Mouse (Mus musculus) layer of hippocampus, adult 2 months (tissue): Measurements from ENCODE around the gene Dctn2. TPM values are rescaled to one million over a fixed set of nuclear protein-coding genes. Genes with fewer than 3 reads are reported as not detected.
A peak's percentile ranks its signal among the peaks of the same experiment; 100 is the strongest.

Experiments
- DNase-seq, 2 experiments: peaks; one replicate each; pipeline ENCODE4 v3.0.0; 2022; ENCODE audit warnings: low spot score in 2 of 2
- H3K27ac ChIP-seq: fragments of 200-600 bp; 2 replicates; pipeline ENCODE4 v1.8.1; 2022
- H3K4me3 ChIP-seq: fragments of 200-600 bp; 2 replicates; pipeline ENCODE4 v1.8.1; 2022; ENCODE audit warnings: mild to moderate bottlenecking
- CTCF ChIP-seq: fragments of 200-600 bp; conservative IDR thresholded peaks from 2 replicates; pipeline ENCODE4 v1.8.1; 2022; ENCODE audit warnings: antibody characterized with exemption, mild to moderate bottlenecking, moderate library complexity
- total RNA-seq, 2 experiments: library from RNA; stranded (reverse); gene quantifications; 2 replicates each; pipeline ENCODE4 v1.2.3; 2021

Gene Dctn2
- total RNA-seq, 2 experiments from 2014 or later: 259 to 272 TPM

DNA sequence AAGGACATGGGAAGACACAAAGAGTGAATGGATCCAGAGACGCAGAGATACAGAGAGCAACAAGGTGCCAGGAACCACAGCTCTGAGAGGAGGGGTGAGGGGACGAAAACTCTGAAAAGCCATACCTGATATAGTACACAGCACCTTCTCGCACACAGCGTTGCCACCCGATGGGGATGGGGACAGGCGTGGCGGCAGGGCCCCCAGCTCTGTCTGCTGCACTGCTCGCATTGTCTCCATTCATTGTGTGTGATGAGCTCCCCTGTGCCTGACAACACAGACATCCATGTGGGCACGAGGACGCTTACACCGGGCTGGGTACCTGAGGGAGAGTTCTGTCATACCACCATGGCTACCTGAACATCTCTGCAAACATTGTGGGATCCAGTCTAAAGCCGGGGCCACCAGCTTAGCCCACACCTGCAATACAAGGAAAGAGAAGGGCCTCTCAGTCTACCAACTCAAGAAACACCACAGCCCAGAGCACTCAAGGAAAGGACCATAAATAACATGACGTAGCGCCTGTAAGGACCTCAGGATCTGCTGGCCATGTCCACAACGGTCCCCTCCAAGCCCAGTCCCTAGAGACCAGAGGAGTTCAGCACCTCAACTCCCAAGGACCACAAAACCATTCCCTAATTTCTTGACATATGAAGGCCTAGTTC lies 21.2 kb downstream of the Dctn2 start:
- peak overlapping the region; percentile 87 for H3K4me3 ChIP-seq
- no peak for TF ChIP-seq CTCF
- peak overlapping the region; percentile 97 for H3K27ac ChIP-seq
- DNase-seq: no peak

DNA sequence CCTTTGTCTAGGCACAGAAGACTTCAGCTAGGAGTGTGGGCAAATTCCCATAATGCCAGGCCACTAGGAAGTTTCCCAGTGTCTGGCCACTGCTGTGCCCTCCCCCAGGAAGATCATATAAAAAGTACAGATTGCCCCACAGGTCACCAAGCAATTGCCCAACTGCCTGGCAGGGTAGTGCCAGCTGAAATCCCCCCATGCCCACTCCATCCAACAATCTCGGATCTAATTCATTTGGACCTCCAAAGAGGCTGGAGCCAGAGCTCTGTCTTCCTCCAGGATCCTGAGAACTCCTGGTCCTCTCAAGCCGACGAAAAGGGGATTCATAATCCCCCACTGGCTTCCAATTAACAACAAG lies 21.7 kb downstream of the Dctn2 start:
- no peak for TF ChIP-seq CTCF
- DNase-seq: no peak
- H3K27ac ChIP-seq: peak overlapping the region; percentile 97
- peak overlapping the region; percentile 87 for H3K4me3 ChIP-seq

DNA sequence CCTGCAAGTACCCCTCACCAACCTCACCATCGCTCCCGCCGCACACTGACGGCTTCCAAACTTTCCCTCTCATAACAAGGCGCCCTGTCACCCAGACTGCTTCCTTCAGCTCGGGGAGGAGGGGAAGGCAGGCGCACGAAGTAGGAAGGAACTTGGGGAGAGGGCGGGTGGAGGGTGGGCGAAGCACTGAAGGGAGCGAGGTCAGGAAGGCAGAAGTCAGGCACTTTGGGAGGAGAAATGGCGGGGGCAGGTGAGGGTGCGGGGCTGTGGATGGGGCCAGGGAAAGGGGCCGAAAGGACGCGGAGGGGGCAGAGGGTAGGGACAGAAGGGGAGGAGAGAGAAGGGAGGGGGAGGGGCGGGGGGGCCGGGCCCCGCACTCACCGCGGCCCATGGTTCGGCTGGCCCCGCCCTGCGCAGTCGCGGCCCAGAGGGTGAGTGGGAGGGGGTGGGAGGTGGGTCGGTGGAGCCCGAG lies 22.2 kb downstream of the Dctn2 start:
- Histone ChIP-seq H3K4me3 (peak overlapping the region; percentile 87), H3K27ac (peak overlapping the region; percentile 97)
- TF ChIP-seq CTCF: no peak
- DNase-seq: peak in 1 of 2 experiments; percentile 37

DNA sequence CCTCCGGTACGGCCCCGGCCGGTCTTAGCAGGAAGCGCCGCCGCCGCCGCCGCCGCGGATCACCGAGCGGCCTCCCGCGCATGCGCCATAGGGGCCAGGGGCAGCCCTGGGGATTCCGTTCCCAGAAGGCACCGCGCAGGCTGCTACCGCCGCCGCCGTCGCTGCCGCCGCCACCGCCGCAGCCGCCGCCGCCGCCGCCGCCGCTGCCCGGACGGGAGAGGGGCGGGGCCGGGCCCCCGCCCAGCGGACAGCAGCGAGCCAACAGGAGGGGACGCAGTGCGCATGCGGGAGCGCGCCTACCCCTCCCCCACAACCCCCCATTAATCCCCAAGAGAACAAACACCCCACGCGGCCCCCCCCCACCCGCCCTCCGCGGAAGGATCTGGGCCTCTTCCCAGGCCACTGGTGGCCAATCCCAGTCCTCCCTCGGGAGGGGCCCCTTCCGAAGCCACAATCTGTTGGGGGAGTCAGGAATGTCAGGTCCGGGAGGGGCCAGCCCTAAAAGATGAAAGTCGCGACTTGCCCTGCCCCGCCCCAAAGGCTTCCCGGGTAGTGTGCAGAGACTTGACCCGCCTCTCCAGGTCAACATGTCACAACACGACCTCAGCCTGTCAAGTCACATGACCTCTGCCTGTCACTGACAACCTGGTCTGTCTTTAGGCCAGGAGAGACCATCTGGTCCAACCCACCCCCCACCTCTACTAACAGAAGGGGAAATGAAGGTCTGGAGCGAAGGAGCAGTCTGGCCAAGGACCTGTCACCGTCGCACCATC lies 22.8 kb downstream of the Dctn2 start, which contains the start of gene Mbd6:
Mbd6 (minus strand) TSS at position 219 of the 773 bp plus-strand sequence.
- TF ChIP-seq CTCF: no peak
- DNase-seq: peak; percentile 73 to 83
- Histone ChIP-seq H3K4me3 (peak within 1 kb of the TSS; percentile 87), H3K27ac (peak within 1 kb of the TSS; percentile 97)

DNA sequence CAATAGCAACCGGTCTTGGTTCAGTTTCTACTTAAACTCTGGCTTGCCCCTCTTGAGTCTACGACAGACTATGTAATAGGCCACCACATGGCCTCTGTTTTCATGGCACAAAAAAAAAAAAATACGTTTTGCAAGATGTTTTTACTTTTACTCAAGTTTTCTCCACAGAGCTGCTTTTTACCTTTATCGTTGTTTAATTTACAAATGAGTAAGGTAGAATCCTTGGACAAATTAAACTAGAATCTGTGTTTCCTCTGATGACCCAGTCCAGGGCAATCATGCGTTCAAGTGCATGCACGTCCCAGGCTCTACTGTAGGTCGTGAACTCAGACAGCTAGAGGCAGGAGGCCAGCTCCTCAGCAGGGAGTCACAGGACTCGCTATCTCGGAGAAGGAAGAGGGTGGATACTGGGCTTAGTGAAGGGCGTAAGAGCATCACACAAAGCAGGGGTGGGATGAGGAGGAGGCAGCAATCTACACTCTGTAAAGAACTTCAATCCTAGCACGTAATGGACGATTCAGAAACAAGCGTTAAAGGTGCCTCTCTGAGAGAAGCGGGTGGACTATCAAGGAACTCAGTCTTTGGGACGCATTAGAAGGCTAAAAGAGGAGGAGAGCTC lies 23.5 kb downstream of the Dctn2 start:
- H3K4me3 ChIP-seq: peak overlapping the region; percentile 87
- no peak for TF ChIP-seq CTCF
- H3K27ac ChIP-seq: peak overlapping the region; percentile 97
- DNase-seq: no peak

DNA sequence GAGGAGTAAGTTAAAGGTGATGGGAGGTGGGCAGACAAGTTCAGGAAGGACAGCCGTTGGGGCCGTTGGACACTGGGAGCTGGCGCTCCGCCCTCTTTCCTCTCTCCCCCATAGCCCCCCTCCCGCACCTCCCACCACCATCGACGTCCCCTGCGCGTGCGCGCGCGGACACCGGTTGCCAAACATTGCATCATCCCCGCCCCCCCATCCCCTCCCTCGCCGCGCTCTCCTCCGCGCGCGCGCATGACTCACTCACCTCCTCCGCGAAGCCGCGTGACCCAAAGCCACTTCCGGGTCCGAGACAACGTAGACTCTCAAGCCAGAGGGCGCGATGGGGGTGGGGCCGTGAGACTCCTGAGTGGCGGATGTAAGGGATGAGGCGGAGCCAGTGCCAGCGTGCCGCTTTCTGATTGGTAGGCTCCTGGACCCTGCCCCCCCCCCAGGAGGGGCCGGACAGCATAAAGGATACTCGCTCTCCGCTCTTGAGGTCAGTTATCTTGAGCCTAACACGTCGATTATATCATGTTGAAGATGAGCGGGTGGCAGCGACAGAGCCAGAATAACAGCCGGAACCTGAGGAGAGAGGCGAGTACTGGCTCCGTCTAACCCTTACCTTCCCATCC lies 24.2 kb downstream of the Dctn2 start:
- DNase-seq: peak; percentile 98 to 99
- TF ChIP-seq CTCF: no peak
- H3K4me3 ChIP-seq: peak overlapping the region; percentile 87
- H3K27ac ChIP-seq: peak overlapping the region; percentile 97

DNA sequence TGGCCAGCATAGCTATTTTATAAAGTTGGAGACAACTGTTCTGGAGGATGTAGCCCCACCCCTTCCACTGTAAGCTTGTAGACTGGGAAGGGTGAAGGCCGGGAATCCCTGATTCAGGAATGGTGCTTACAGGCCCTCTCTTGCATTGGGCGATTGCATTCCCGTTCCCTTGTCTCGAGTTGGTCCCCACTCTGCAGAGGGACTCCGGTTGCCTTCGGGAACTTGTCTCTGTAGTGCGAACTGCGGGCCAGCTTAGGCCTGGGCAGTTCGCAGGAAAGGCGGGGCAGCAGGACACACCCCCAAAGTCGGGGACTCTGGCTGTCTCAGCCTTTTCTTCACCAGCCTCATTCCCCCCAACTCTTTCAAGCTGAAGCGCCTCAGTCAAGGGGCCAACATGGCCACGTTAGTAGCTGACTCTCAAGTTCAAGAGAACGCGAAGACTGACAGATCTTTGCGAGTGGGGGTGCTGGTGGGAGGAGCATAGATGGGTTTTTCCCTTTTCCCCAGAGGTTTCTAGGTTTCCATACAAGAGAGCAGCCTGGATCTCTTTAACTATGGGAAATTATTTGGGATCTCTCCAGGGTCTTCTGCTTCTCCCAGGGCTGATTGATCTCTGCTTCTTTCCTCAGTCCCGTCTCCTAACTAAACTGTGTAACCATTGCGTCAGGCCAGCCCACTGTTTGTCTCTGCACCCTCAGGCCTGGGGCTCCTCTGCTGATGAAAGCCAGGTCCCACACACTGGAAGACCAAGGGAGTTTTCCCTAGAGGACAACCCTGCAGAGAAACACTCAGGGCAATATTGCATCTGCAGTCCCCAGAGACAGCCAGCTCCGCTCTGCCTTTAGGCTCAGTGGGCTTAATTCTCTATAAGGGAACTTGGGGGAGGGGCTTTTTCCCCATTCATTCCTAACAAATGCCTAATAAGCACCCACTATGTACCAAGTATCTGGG lies 25.0 kb downstream of the Dctn2 start:
- TF ChIP-seq CTCF: no peak
- DNase-seq: no peak
- peak overlapping the region; percentile 97 for H3K27ac ChIP-seq
- peak overlapping the region; percentile 87 for H3K4me3 ChIP-seq

DNA sequence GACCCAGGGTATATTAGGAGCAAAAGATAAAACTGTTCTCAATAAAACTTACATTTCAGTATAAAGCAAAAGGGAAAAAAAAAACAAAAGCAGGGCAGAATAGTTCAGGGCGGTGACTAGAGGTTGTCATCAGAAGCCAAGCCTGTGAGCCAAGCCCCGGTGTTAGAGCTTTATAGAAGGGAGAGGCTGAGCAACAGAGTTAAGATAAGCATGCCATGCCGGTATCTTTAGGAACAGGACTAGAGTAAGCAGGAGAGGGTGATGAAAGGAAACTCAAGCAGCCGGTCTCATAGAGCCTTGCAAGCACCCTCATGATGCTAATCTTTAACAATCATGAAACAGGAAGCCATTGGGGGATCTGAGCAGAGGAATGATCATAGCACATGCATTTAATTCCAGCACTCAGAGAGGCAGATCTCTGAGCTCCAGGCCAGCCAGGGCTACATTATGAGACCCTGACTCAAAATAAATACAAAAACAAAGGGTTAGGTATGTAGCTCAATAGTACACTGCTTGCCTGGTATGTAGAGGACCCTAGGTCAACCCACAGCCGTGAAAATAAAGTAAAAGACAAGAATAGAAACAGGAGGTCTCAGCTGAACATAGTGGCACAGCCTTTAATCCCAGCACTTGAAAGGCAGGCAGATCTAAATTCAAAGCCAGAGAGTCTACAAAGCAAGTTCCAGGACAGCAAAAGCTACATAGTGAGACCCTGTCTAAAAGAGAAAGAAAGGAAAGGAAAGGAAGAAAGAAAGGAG lies 25.9 kb downstream of the Dctn2 start:
- Histone ChIP-seq H3K4me3 (peak overlapping the region; percentile 87), H3K27ac (peak overlapping the region; percentile 97)
- DNase-seq: no peak
- no peak for TF ChIP-seq CTCF

DNA sequence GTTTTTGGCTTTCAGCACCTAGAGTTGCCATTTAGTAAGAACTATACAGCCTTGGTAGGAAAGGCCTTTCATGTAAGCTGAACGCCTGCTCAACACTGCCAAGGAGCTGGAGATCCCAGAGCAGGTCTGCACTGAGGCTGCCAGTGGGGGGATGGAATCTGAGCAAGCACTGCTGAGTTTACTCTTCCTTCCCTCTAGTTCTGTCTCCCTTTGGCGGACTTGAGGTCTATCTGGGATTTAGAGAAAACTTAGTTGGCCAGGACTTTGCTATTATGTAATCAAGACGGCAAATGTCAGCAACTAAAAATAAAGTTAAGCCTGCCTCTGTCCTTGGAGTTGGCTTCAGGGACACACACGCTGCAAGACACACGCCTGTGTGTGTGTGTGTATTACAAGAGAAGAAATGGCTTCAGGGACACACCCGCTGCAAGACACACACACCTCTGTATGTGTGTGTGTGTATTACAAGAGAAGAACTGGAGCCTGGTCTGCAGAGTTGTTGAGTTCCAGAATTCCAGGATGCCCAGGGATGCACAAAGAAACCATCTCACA lies 26.9 kb downstream of the Dctn2 start:
- Histone ChIP-seq H3K27ac (0 out of 2 replicates have a peak overlapping the region, but pooled peaks have one; percentile 97), H3K4me3 (no peak overlapping the region)
- no peak for DNase-seq
- TF ChIP-seq CTCF: no peak

DNA sequence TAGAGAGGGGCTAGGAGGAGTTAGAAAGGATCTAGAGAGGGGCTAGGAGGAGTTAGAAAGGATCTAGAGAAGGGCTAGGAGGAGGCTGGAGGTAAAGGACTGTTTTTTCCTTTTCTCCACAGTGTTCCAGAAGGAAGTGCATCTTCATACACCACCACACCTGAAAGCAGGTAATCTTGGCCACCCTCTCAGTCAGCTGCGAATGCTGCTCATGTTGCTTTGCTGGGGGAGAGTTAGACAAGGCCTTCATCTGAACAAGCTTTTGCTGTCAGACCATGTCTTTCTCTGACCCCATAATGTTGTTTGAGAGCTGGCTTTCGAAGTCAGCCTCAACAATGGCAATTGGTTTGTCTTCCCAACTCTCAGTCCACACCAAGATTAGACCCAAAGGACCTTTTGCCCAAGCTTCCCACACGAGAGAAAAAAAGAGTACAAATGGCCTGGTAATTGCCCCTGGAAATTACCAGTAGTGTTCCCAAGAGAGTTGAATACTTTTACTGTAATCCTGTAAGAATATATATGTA lies 27.5 kb downstream of the Dctn2 start:
- no peak overlapping the region for H3K27ac ChIP-seq
- no peak for DNase-seq
- no peak for TF ChIP-seq CTCF
- no peak overlapping the region for H3K4me3 ChIP-seq
